ENCODE assay signal across 22 mouse cellular contexts in the genomic region with DNA sequence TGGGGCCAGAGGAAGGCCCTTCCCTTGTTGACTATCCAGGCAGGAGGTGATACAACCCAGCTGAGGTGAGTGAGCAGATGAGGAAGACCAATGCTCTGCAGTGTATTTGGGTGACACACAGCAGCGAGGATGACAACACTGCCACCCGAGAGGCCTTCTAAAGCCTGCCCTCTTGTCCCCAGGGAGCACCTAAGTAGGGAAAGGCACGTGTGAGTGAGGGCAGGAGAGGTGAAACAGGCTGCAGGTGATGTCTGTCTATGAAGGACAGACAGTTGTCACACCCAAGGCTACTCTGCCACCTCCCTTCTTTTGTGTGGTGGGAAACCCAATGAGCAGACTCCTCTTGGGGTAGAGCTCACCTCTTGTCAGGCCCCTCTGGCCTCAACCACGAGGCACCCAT. TPM values are rescaled to one million over a fixed set of nuclear protein-coding genes. Genes with fewer than 3 reads are reported as not detected.
DNase-seq lines count a peak whose midpoint lies in the region; ATAC-seq and TF ChIP-seq lines count a peak whose summit lies in the region.
"Had no signal": no experiment of that assay in that cellular context is flagged by ENCODE, and none has a peak within 500 bp of the region (broad histone marks: within the 10 kb centered on the region; RNA-seq: fewer than 3 reads in every experiment).

No protein-coding gene starts in this region.

- H3K4me3 ChIP-seq in heart, embryonic 10.5 days = no peak overlapping the region
- no peak overlapping the region for H3K4me3 ChIP-seq in heart, adult 2 months
- no peak overlapping the region for H3K4me3 ChIP-seq in midbrain, embryonic 11.5 days (ENCODE audit: low read depth, low read length)
- no peak overlapping the region for H3K4me3 ChIP-seq in midbrain, embryonic 14.5 days (replicated peaks; ENCODE audit: low read depth, low read length)
- H3K4me3 ChIP-seq in limb, embryonic 10.5 days = no peak overlapping the region
- no peak overlapping the region for H3K4me3 ChIP-seq in stomach, postnatal 0 days (ENCODE audit: low read depth, low read length)
- H3K4me3 ChIP-seq: forebrain, embryonic 15.5 days; heart, embryonic 15.5 days; hindbrain, embryonic 10.5 days had no signal

- no peak for ATAC-seq in midbrain, embryonic 11.5 days (ENCODE audit: low FRiP score)
- no peak for ATAC-seq in midbrain, embryonic 14.5 days (ENCODE audit: low FRiP score, low TSS enrichment)
- no peak for ATAC-seq in stomach, postnatal 0 days (ENCODE audit: low FRiP score, low TSS enrichment)
- ATAC-seq: forebrain, embryonic 15.5 days had no signal

- no peak for TF ChIP-seq POLR2A in heart, adult 2 months (IDR thresholded peaks at IDR 0.05; ENCODE audit: insufficient read depth, low read depth, low read length)

- peaks cover 52% of the 10 kb centered on the region for H3K4me1 ChIP-seq in heart, embryonic 10.5 days
- no peaks in the 10 kb centered on the region for H3K4me1 ChIP-seq in heart, adult 2 months (ENCODE audit: control insufficient read depth, insufficient read depth, low read length)
- peaks cover 3% of the 10 kb centered on the region; the same call in 1 of the 2 replicates for H3K4me1 ChIP-seq in midbrain, embryonic 11.5 days (ENCODE audit: control insufficient read depth, insufficient read depth, low read length)
- H3K4me1 ChIP-seq in midbrain, embryonic 14.5 days (ENCODE audit: control insufficient read depth, insufficient read depth, low read length) = peaks cover 3% of the 10 kb centered on the region; the same call in 1 of the 2 replicates
- H3K4me1 ChIP-seq in limb, embryonic 10.5 days = peaks cover 54% of the 10 kb centered on the region
- H3K4me1 ChIP-seq in stomach, postnatal 0 days (replicated peaks; ENCODE audit: control insufficient read depth, insufficient read depth) = peaks cover 3% of the 10 kb centered on the region; the same call in 1 of the 2 replicates

- no peak for TF ChIP-seq EP300 in heart, adult 2 months (IDR thresholded peaks at IDR 0.05; ENCODE audit: insufficient read depth, low read depth, low read length)
- TF ChIP-seq EP300 in stomach, postnatal 0 days (optimal IDR thresholded peaks at IDR 0.05) = no peak

- intact Hi-C loops in heart, adult 2 months (cut with DNase I) = no loop called here

- H3K27ac ChIP-seq in heart, embryonic 10.5 days = peak overlapping the region; percentile 52; the same call in 1 of the 2 replicates
- no peak overlapping the region for H3K27ac ChIP-seq in heart, adult 2 months
- H3K27ac ChIP-seq in midbrain, embryonic 11.5 days (ENCODE audit: low read depth, low read length) = no peak overlapping the region
- no peak overlapping the region for H3K27ac ChIP-seq in midbrain, embryonic 14.5 days (replicated peaks; ENCODE audit: low read depth, low read length)
- peak overlapping the region; percentile 38; the same call in 1 of the 2 replicates for H3K27ac ChIP-seq in limb, embryonic 10.5 days
- H3K27ac ChIP-seq in stomach, postnatal 0 days (replicated peaks) = peak overlapping the region; percentile 35; the same call in 1 of the 2 replicates
- H3K27ac ChIP-seq: forebrain, embryonic 15.5 days; heart, embryonic 15.5 days; hindbrain, embryonic 10.5 days; hindbrain, embryonic 14.5 days had no signal

- no peaks in the 10 kb centered on the region for H3K9me3 ChIP-seq in heart, embryonic 10.5 days
- no peaks in the 10 kb centered on the region for H3K9me3 ChIP-seq in midbrain, embryonic 11.5 days (ENCODE audit: control insufficient read depth, low read length)
- no peaks in the 10 kb centered on the region for H3K9me3 ChIP-seq in midbrain, embryonic 14.5 days (ENCODE audit: control insufficient read depth, low read length)
- no peaks in the 10 kb centered on the region for H3K9me3 ChIP-seq in limb, embryonic 10.5 days (replicated peaks)
- no peaks in the 10 kb centered on the region for H3K9me3 ChIP-seq in stomach, postnatal 0 days (ENCODE audit: control insufficient read depth, low read length)
- H3K9me3 ChIP-seq: forebrain, embryonic 15.5 days; G1E; heart, embryonic 15.5 days; hindbrain, embryonic 10.5 days had no signal

- WGBS in heart, embryonic 10.5 days = 69% methylated on average over 4 of the region's 4 CpGs
- WGBS in heart, adult 2 months = 65% methylated on average over 4 of the region's 4 CpGs
- WGBS in midbrain, embryonic 11.5 days = 69% methylated on average over 4 of the region's 4 CpGs
- 74% methylated on average over 4 of the region's 4 CpGs for whole genome bisulfite sequencing in midbrain, embryonic 14.5 days
- WGBS in limb, embryonic 10.5 days = 71% methylated on average over 4 of the region's 4 CpGs
- WGBS in stomach, postnatal 0 days = 73% methylated on average over 4 of the region's 4 CpGs

- H3K9ac ChIP-seq in heart, adult 2 months (ENCODE audit: low read depth, low read length) = no peak overlapping the region
- H3K9ac ChIP-seq in midbrain, embryonic 11.5 days (ENCODE audit: low read length) = no peak overlapping the region
- no peak overlapping the region for H3K9ac ChIP-seq in midbrain, embryonic 14.5 days (replicated peaks; ENCODE audit: low read length)
- H3K9ac ChIP-seq in stomach, postnatal 0 days (ENCODE audit: low read length) = no peak overlapping the region
- H3K9ac ChIP-seq: forebrain, embryonic 15.5 days; heart, embryonic 15.5 days; hindbrain, embryonic 14.5 days had no signal

- no peak for DNase-seq in heart, embryonic 10.5 days (ENCODE audit: low spot score)
- no peak for DNase-seq in heart, adult 2 months
- peak; percentile 21 for DNase-seq in midbrain, embryonic 11.5 days (ENCODE audit: low spot score, missing footprints)
- DNase-seq in midbrain, embryonic 14.5 days = no peak
- DNase-seq in limb, embryonic 10.5 days (ENCODE audit: low spot score) = no peak
- no peak for DNase-seq in stomach, postnatal 0 days (ENCODE audit: low spot score)
- no peak for DNase-seq in urinary bladder, postnatal 25 days (ENCODE audit: low spot score)
- DNase-seq in spleen, postnatal 10 days (ENCODE audit: low spot score in 2 of 2) = no peak
- DNase-seq: adrenal gland, adult 8-10 months; adrenal gland, postnatal 36 days; cerebellum, adult 8-10 months; cerebellum, postnatal 25 days; gastrocnemius, postnatal 25 days had no signal

- H3K27me3 ChIP-seq in heart, embryonic 10.5 days (ENCODE audit: insufficient read depth, poor library complexity, severe bottlenecking) = no peaks in the 10 kb centered on the region
- no peaks in the 10 kb centered on the region for H3K27me3 ChIP-seq in heart, adult 2 months (ENCODE audit: control insufficient read depth, insufficient read depth, low read length)
- no peaks in the 10 kb centered on the region for H3K27me3 ChIP-seq in midbrain, embryonic 11.5 days (ENCODE audit: control insufficient read depth, insufficient read depth, low read length)
- H3K27me3 ChIP-seq in midbrain, embryonic 14.5 days (ENCODE audit: control insufficient read depth, insufficient read depth, low read length) = no peaks in the 10 kb centered on the region
- no peaks in the 10 kb centered on the region for H3K27me3 ChIP-seq in limb, embryonic 10.5 days (ENCODE audit: low read depth, poor library complexity, severe bottlenecking)
- no peaks in the 10 kb centered on the region for H3K27me3 ChIP-seq in stomach, postnatal 0 days (ENCODE audit: control insufficient read depth, insufficient read depth, low read length)
- H3K27me3 ChIP-seq: forebrain, embryonic 15.5 days; heart, embryonic 15.5 days had no signal

- no peak for TF ChIP-seq CTCF in heart, adult 2 months (IDR thresholded peaks at IDR 0.05)
- TF ChIP-seq CTCF in stomach, postnatal 0 days (IDR thresholded peaks at IDR 0.05; ENCODE audit: low read depth) = no peak

- H3K36me3 ChIP-seq in heart, embryonic 10.5 days = no peaks in the 10 kb centered on the region
- H3K36me3 ChIP-seq in heart, adult 2 months (ENCODE audit: control insufficient read depth, insufficient read depth, low read length) = no peaks in the 10 kb centered on the region
- no peaks in the 10 kb centered on the region for H3K36me3 ChIP-seq in midbrain, embryonic 11.5 days (ENCODE audit: control insufficient read depth, insufficient read depth, low read length)
- no peaks in the 10 kb centered on the region for H3K36me3 ChIP-seq in midbrain, embryonic 14.5 days (ENCODE audit: control insufficient read depth, insufficient read depth, low read length)
- H3K36me3 ChIP-seq in limb, embryonic 10.5 days = no peaks in the 10 kb centered on the region
- no peaks in the 10 kb centered on the region for H3K36me3 ChIP-seq in stomach, postnatal 0 days (ENCODE audit: control insufficient read depth, insufficient read depth, low read length)
- H3K36me3 ChIP-seq: forebrain, embryonic 15.5 days; G1E; heart, embryonic 15.5 days; hindbrain, embryonic 10.5 days had no signal

- no peak overlapping the region for H3K4me2 ChIP-seq in midbrain, embryonic 11.5 days
- H3K4me2 ChIP-seq in midbrain, embryonic 14.5 days (ENCODE audit: low read length) = no peak overlapping the region
- no peak overlapping the region for H3K4me2 ChIP-seq in stomach, postnatal 0 days (replicated peaks; ENCODE audit: low read depth)
- H3K4me2 ChIP-seq: forebrain, embryonic 15.5 days; heart, embryonic 11.5 days; heart, embryonic 15.5 days; hindbrain, embryonic 14.5 days had no signal

- H3K79me2 ChIP-seq in heart, adult 2 months (replicated peaks; ENCODE audit: control insufficient read depth, insufficient read depth, low read length) = no peaks in the 10 kb centered on the region

RNA-seq across cellular contexts. Expression of a gene that starts 14.2 kb away (rescaled TPM):
- polyA plus RNA-seq in heart, embryonic 10.5 days (2016; fragmentation: Nextera tagmentation; extraction: Ambion mirVana) = not detected in 2 replicates
- total RNA-seq in heart, adult 2 months (2021) = not detected
- polyA plus RNA-seq in heart, adult 2 months (2012; rRNA removed) = not detected in 2 replicates
- not detected in 2 replicates for polyA plus RNA-seq in midbrain, embryonic 11.5 days (2014; fragmentation: Nextera tagmentation; extraction: Ambion mirVana)
- 0.17 TPM in 1 of 2 replicates, not detected in the other for polyA plus RNA-seq in midbrain, embryonic 14.5 days (2014; fragmentation: Nextera tagmentation; extraction: Ambion mirVana)
- not detected in 2 replicates for polyA plus RNA-seq in limb, embryonic 10.5 days (2016; fragmentation: Nextera tagmentation; extraction: Ambion mirVana)
- polyA plus RNA-seq in stomach, postnatal 0 days (2015; fragmentation: Nextera tagmentation; extraction: Ambion mirVana) = 0.07 TPM in 1 of 2 replicates, not detected in the other
- total RNA-seq: adrenal gland, adult 8-10 months; adrenal gland, postnatal 36 days; gastrocnemius, postnatal 25 days; granulocyte monocyte progenitor cell, adult 5-6 weeks; heart, postnatal 25 days had no signal
- polyA plus RNA-seq: embryonic facial prominence, embryonic 14.5 days; forebrain, embryonic 15.5 days; G1E; heart, embryonic 11.5 days; heart, embryonic 15.5 days; hindbrain, embryonic 10.5 days; hindbrain, embryonic 14.5 days had no signal

Comparison
In these comparisons a context has a peak if more than half of its experiments do, and no peak if none do; other contexts are left out.
1. H3K27ac ChIP-seq: peak in heart, embryonic 10.5 days (single experiment), limb, embryonic 10.5 days (single experiment) and stomach, postnatal 0 days (single experiment); none in heart, adult 2 months (single experiment), midbrain, embryonic 11.5 days (single experiment) and midbrain, embryonic 14.5 days (single experiment).